Mouse (Mus musculus) testis, adult 2 months (tissue): ENCODE measurements around the gene Ccdc157.

Experiments
- CTCF ChIP-seq: fragments of 200-500 bp; IDR thresholded peaks from 2 replicates; pipeline ENCODE4 v1.5.1; 2012; ENCODE audit warnings: low read depth, mild to moderate bottlenecking, inconsistent platforms, low read length, moderate library complexity; ENCODE audit not compliant: control insufficient read depth, insufficient read depth, insufficient replicate concordance
- POLR2A ChIP-seq: fragments of 200-500 bp; IDR thresholded peaks from 2 replicates; pipeline ENCODE4 v1.6.1; 2012; ENCODE audit warnings: low read depth, mild to moderate bottlenecking, inconsistent platforms, low read length, moderate library complexity; ENCODE audit not compliant: control insufficient read depth

- no peak for TF ChIP-seq CTCF
- no peak for TF ChIP-seq POLR2A
Measured at GRCm38 (mm10) chr11:4138964-4139363, 21.1 kb downstream of the Ccdc157 start.
